Mouse (Mus musculus) CH12.LX (cell line): ENCODE measurements around the gene Trappc5.

ENCODE experiments used
- EP300 ChIP-seq: IDR thresholded peaks from 2 replicates; pipeline ENCODE4 v1.6.1; 2011; ENCODE audit warnings: low read length, improper control_type of control experiment
- ETS1 ChIP-seq: conservative IDR thresholded peaks from 2 replicates; pipeline ENCODE4 v1.6.1; 2012; ENCODE audit warnings: low read depth, mild to moderate bottlenecking, inconsistent platforms, low read length, improper control_type of control experiment, moderate library complexity
- KAT2A ChIP-seq: IDR thresholded peaks from 2 replicates; pipeline ENCODE4 v1.6.1; 2012; ENCODE audit warnings: low read length, improper control_type of control experiment, inconsistent platforms; ENCODE audit not compliant: insufficient replicate concordance
- MAFK ChIP-seq: IDR thresholded peaks from 2 replicates; pipeline ENCODE4 v1.6.1; 2011; ENCODE audit warnings: low read length, improper control_type of control experiment; ENCODE audit not compliant: insufficient replicate concordance
- MXI1 ChIP-seq: IDR thresholded peaks from 2 replicates; pipeline ENCODE4 v1.6.1; 2011; ENCODE audit warnings: mild to moderate bottlenecking, low read depth, low read length, improper control_type of control experiment
- POLR2A ChIP-seq: IDR thresholded peaks from 2 replicates; pipeline ENCODE4 v1.6.1; 2011; ENCODE audit warnings: low read depth, mild to moderate bottlenecking, improper control_type of control experiment, low read length
- ZC3H11A ChIP-seq: IDR thresholded peaks from 2 replicates; pipeline ENCODE4 v1.6.1; 2012; ENCODE audit warnings: low read depth, mild to moderate bottlenecking, inconsistent platforms, low read length, improper control_type of control experiment

GRCm38 (mm10) chr8:3670388-3670787 is 5.7 kb upstream of the Trappc5 start:
- TF ChIP-seq ETS1 (no peak), MAFK (no peak), POLR2A (no peak), EP300 (no peak), ZC3H11A (no peak), KAT2A (no peak), MXI1 (no peak)
